Mouse (Mus musculus): ENCODE measurements around the gene Ephb4.

The Ephb4 gene

GRCm38 (mm10) chr5:137337190-137337589 lies 12.7 kb upstream of the Ephb4 start:
- DNase-seq: no peak

DNA sequence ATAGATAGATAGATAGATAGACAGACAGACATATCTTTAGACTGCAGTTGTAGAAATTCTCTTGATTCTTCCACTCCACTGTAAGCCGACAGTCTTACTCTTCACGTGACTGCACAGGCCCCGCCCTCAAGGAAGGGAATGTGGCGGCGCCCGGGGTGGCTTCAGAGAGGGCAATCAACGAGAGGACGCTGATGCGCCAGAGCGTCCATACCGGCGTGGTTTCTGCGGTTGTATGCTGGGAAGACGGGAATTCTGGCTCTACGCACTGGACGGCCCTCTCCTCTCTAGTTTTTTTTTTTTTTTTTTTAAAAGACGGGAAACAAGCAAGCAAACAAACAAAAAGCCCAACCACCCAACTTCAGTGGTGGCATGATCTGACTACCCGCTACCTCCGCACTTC lies 11.7 kb upstream of the Ephb4 start:
- peak; percentile 94 for DNase-seq

DNA sequence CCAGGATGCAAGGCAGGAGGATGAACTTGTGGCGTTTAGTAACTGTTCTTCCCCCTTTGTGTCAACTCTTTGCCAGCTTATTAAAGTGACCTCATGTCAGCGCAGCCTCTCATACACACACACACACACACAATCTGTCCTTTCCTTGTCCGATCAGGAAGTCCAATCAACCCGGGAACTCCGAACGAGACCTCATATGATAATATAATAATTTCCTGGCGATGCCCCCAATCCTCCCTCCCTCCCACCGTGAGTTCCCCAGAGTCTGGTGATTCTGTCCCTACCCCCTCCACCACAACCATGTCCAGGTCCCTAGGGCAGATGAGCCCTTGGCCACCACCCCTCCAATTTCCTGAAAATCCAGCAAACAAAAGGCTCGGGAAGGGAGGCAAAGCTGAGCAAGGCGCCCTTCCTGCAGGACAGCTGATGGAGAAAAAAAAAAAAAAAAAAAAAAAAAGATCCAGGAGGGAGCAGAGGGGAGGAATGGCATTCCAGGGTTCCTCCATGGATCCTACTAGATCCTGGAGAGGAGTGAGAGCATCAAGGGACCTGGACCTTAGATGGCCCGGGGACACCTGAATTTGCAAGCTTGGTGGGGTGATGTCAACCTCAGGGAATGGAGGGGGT lies 11.1 kb upstream of the Ephb4 start:
- DNase-seq: peak; percentile 51 to 73

DNA sequence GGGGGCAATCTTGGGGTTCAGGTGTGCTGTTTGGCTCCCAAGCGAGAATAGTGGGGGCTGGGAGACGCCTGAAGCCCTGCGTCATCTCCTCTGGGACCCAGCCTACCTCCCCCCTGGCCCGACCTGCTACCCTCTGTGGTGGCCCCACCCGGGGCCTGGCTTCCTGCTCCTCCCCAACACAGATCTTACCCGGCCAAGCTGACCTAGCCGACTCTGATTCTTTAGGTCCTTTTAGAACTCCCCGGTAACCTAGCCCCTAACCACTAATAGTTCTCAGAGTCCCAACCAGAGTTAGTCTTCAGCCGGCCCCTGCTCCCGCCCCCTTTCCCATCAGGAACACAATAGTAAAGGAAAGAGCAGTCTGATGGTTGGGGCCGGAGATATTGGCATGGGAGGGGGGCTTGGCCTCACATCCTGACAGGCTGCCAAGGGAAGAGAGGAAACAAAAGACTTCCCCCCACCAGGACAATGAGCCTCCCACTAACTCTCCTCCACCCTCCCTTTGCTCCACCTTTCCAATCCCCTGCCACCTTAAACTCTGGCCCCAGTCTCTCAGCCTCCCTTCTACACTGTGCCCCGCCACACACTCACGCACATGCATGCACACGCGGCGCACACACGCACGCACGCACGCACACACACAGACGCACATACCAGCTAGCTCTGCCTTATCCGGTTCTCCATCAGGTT lies 10.5 kb upstream of the Ephb4 start:
- peak; percentile 53 to 65 for DNase-seq

GRCm38 (mm10) chr5:137340222-137340621 lies 9.7 kb upstream of the Ephb4 start:
- DNase-seq: no peak

DNA sequence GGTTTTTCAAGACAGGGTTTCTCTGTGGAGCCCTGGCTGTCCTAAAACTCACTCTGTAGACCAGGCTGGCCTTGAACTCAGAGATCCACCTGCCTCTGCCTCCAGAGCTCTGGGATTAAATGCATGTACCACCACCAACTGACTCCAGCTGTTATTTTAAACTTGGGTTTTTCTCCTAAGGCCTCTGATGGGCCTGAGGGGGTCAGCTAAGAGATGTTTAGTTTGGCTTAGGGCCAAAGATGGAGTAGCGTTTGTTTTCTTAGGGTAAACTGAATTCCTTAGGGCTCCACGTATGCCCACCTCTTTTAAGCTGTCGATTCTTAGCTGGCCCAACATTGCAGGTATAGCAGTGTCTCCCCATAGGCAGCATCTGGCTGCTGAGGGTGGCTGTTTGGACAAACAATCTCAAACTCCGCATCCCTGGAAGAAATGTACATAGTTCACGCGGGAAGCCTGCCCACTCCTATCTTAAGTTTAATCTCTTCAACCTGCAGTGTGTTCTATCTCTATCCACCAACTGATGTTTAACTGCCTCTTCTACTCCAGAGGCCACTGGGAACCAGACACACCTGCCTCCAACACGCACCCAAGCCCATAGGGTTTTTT lies 7.4 kb upstream of the Ephb4 start:
- no peak for DNase-seq

DNA sequence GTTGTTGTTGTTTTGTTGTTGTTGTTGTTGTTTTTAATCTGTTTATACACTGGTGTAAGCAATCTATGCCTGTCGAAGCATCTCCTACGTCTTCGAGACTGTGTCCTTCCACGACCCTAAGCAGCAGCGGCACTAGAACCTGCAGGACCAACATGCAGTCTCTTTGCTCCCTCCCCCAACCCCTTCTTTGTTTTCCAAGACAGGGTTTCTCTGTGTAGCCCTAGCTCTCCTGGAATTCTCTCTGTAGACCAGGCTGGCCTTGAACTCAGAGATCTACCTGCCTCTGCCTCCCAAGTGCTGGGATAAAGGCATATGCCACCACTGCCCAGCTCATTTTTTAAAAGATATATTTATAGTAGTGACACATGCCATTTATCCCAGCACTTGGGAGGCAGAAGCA lies 6.5 kb upstream of the Ephb4 start:
- no peak for DNase-seq

DNA sequence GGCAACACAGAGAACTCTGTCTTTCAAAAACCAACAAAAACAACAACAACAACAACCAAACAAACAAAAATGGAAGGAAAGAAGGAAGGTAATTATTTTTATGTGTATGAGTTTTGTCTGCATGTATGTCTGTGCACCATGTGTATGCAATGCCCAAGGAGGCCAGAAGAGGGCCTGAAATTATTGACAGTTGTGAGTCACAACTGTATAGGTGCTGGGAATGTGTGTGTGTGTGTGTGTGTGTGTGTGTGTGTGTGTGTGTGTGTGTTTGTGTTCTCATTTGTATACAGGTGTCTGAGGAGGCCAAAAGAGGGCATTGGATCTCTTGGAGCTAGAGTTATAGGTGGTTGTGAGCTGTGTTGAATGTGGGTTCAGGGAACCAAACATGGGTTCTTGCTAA lies 6.0 kb upstream of the Ephb4 start:
- no peak for DNase-seq

GRCm38 (mm10) chr5:137345821-137346220 lies 4.1 kb upstream of the Ephb4 start:
- DNase-seq: peak; percentile 83 to 89

- DNase-seq: no peak
These were observed 3.5 kb upstream of the Ephb4 start for GRCm38 (mm10) chr5:137346388-137346787.

GRCm38 (mm10) chr5:137346983-137347382 lies 2.9 kb upstream of the Ephb4 start:
- DNase-seq: no peak

- peak; percentile 25 to 49 for DNase-seq
These were observed 2.1 kb upstream of the Ephb4 start for GRCm38 (mm10) chr5:137347856-137348255.

DNA sequence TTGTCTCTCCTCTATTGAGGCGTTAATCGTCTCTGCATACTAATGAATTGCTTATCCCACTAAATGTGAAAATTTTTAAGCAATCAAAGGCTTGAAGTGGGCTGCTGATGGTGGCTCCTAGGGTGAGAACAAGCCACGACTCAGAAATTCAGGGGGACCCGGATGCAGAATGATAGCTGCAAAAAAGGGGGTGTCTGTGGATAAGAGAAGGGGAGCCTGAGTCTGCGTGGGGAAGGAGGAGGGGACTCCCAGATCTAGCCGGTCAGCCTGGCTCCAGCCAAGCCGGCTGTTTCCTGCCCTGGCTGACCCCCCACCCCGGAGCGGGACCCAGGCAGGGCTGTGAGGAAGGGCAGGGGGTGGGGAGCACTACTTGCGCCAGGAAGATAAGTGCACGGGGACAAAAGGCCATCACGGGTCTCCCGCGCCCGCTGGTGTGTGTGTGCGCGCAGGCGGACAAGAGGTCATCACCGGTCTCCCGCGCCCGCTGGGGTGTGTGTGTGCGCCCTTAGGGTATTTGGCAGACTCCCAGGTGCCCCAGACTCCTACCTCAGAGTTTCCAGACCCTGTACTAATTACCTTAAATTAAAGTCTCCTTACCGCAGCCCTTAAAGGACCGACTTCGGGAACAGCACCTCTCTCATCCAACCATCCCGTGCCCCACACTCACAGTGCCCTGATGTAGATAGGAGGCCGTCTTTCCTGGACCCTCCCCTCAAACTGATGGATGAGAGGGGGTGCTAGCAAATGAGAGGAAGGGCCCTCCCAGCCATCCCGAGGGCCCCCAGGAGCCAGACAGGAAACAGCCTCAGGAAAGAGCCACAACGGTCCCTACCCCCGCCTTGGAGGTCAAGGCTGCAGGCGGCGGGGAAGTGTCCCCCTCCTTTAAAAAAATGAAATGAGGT lies 1.2 kb upstream of the Ephb4 start:
- DNase-seq: peak; percentile 83 to 89

DNA sequence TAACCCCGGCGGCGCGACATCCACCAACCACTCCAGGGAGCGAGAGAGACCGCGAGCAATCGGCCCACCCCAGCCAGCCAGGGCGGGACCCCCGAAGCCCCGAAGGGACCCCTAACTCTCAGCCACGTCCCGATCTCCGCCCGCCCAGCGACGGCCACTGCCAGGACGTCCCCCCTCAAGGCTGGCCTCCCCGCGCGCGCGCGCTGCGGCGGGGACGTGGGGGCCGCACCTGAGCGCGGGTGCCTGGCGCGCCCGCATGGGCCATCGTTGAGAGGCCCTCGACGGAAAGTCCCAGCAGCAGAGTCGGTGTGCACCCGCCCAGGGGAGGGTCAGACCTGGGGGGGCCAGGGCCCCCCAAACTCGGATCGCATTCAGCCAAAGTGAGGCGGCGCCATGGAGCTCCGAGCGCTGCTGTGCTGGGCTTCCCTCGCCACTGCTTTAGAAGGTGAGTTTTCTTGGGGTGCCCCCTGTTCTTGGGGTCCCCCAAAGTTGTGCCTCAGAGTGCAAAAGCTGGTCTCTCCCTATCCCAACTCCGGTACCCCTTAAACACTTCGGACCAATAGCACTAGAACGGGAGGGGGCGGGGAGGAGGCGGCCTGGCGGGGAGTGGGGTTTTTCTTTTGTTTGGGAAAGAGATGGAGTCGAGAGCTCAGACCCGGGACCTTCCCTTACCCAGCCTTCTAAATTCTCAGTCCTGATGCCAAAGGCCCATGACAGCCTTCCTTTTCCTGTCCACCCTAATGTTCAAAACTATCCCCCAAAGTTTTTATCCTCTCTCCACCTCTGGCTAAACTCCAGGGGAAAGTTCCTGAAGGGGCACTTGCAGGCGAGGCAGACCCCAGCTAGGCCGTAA lies 522 bp downstream of the Ephb4 start:
- no peak for DNase-seq

GRCm38 (mm10) chr5:137351058-137351380 lies 1.1 kb downstream of the Ephb4 start:
- no peak for DNase-seq

DNA sequence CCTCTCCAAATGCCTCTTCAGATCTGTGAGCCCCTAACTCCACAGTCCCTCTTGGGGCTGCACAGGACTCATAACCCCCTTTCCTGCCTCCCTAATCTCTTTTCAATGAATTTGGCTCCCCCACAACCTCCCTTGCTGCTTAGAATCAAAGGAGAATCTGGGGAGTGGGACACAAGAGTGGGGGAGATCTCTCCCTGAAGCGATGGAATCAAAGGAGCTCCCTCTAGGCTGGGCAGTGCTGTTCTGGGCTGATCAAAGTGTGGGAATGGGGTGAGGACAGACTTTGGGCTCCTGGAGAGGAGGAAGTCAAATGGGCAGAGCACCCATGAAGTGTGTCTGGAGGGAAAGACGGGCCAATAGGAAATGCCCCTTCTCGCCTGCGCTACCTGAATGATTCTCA lies 1.5 kb downstream of the Ephb4 start:
- no peak for DNase-seq

GRCm38 (mm10) chr5:137352011-137352975 lies 2.4 kb downstream of the Ephb4 start:
- DNase-seq: peak; percentile 75 to 77

GRCm38 (mm10) chr5:137354091-137354490 lies 4.2 kb downstream of the Ephb4 start:
- DNase-seq: no peak

DNA sequence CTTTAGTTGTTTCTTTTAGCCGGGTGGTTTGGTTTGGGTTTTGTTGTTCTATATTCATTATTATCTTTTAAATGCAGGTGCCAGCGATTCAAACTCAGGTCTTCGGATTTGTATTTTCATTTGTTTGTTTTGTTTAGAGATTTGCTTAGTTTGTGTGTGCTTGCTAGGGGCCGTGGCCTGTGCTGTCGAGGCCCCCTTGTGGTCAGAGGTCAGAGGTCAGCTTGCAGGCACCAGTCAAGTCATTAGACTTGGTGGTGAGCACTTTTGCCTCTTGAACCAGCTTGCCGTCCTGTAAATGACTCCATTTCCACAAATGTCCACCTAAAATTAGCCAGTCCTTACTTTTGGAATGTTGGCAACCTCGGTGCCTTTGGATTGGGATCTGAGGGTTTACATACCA lies 8.5 kb downstream of the Ephb4 start:
- DNase-seq: no peak

DNA sequence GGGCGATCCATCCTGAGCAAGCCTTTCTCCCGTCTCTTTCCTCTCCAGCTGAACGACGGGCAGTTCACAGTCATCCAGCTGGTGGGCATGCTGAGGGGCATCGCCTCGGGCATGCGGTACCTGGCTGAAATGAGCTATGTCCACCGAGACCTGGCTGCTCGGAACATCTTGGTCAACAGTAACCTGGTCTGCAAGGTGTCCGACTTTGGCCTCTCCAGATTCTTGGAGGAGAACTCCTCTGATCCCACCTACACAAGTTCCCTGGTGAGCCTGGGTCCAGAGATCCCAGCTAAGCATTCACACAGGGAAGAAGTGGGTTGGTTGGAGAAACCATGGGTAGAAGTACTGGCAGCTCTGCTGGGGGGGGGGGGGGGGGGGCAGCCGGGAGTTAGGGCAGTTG lies 19.8 kb downstream of the Ephb4 start:
- DNase-seq: no peak

- no peak for DNase-seq
These were observed 23.6 kb downstream of the Ephb4 start for GRCm38 (mm10) chr5:137373371-137373950.
